Mouse (Mus musculus) left cerebral cortex, postnatal 4 days (tissue): ENCODE measurements around the gene Tenm4. TPM values are rescaled to one million over a fixed set of nuclear protein-coding genes. Genes with fewer than 3 reads are reported as not detected.

ENCODE experiments used
- DNase-seq: peaks from one replicate; pipeline ENCODE4 v3.0.0-alpha.2; 2022
- intact Hi-C: fragments of 180-260 bp; cut with DNase I; formaldehyde crosslinking; loops from one replicate; pipeline ENCODE4 v1.15.1; 2025
- total RNA-seq, 2 experiments: library from RNA; stranded (reverse); gene quantifications; 2 replicates each; pipeline ENCODE4 v1.2.3; 2021

Tenm4 gene
- total RNA-seq, 2 experiments from 2014 or later: 98.0 to 123 TPM

GRCm38 (mm10) chr7:96235847-96236246 lies 64.8 kb downstream of the Tenm4 start:
- no peak for DNase-seq
- intact Hi-C loops: no loop called here

- intact Hi-C loops: no loop called here
- peak; percentile 32 for DNase-seq
Measured at GRCm38 (mm10) chr7:96240661-96241060, 69.6 kb downstream of the Tenm4 start.

GRCm38 (mm10) chr7:96242328-96243185 lies 71.5 kb downstream of the Tenm4 start:
- DNase-seq: peak; percentile 31
- intact Hi-C loops: no loop called here

DNA sequence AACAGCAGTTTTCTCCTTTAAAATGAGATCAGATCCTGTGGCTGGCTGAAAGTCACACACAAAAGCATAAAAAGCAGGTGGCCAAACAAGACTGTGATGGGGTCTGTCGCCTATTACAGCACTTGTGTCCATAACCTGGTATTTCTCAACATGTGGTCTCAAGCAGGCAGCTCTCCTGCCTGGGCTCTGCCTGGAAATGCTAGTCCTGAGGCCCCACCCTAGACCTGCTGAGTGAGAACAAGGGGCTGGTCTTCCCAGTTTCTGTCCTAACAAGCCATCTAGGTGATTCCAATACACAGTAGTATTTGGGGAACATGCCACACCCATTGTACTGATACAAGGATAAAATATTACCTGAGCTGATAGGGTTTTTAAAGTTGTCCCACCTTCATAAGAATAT lies 73.8 kb downstream of the Tenm4 start:
- intact Hi-C loops: no loop called here
- DNase-seq: no peak

GRCm38 (mm10) chr7:96259630-96260029 lies 88.6 kb downstream of the Tenm4 start:
- intact Hi-C loops: no loop called here
- DNase-seq: no peak

GRCm38 (mm10) chr7:96262182-96262581 lies 91.1 kb downstream of the Tenm4 start:
- no peak for DNase-seq
- intact Hi-C loops: no loop called here

DNA sequence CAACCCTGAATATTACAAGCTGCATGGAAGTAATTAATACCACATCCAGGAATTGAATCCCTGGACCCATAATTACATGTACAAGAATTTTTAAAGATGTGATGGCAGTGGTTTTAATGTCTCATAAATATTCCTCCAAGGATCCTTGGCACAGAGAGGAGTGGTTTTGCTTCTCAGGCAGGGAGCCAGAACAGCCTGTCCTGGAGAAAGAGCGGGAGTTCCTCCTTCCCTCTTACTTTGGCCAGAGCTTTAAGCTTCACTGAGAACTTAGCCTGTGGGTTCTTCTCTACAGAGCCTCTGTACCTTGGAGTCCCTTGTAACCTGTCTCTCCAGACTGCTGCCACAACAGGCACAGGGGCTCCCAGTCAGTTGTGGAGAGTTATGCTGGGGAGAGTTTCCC lies 94.9 kb downstream of the Tenm4 start:
- intact Hi-C loops: no loop called here
- no peak for DNase-seq

DNA sequence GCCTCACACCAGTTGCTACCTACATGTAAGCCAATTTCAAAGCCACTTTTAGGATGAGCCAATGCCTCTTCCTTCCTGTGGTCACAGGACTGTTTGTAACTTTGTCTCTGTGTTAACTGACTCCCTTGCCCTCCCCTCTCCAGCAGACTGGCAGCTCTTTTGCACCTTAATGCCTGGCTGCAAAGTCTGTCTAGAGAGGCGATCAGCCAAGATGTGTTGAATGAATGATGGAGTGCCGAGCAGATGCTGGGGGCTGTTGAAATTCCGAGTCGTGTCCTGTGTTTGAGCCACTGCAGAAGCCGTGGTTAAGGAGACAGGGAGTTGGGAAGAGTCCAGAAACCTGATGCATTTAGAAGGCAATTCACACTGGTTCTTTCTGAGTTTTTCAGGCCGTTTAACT lies 96.2 kb downstream of the Tenm4 start:
- DNase-seq: peak; percentile 14
- intact Hi-C loops: no loop called here

DNA sequence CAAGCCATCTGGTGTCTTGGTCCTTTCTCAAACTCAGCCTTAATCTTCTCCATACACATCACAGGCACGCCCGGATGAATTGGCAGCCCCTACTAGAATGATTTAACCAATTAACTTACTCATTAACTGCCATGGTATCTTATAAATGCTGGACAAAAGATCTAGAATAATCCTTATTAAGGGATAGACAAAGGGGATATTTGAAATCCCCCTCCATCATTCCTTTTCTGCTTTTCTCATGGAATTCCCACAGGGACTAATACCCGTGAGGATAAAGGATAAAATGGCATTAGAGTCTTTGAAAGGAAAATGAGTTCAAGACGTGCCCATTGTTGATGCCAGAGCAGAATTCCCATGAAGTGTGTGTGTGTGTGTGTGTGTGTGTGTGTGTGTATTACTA lies 99.6 kb downstream of the Tenm4 start:
- intact Hi-C loops: no loop called here
- DNase-seq: peak; percentile 12

- no peak for DNase-seq
- intact Hi-C loops: no loop called here
Measured at GRCm38 (mm10) chr7:96272068-96272467, 101.0 kb downstream of the Tenm4 start.

DNA sequence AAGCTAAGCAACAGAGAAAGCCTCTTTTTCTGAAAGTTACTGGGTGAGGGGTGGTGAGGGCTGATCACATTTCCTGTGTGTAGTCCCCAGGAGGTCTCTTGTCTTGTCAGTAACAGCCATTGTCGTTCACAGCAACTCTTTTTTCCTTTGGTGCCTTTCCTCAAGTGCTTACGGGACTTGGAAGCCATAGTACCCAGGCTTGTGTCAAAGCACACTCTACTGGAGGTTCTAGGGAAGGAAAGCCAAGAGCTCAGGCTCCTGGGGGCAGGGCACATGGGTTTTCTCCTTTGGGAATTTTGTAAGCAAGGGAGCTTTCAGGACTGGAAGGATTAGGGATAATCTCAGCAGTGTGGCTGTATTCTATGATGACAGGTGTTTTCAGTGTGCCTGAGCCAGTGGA lies 103.4 kb downstream of the Tenm4 start:
- DNase-seq: no peak
- intact Hi-C loops: no loop called here

DNA sequence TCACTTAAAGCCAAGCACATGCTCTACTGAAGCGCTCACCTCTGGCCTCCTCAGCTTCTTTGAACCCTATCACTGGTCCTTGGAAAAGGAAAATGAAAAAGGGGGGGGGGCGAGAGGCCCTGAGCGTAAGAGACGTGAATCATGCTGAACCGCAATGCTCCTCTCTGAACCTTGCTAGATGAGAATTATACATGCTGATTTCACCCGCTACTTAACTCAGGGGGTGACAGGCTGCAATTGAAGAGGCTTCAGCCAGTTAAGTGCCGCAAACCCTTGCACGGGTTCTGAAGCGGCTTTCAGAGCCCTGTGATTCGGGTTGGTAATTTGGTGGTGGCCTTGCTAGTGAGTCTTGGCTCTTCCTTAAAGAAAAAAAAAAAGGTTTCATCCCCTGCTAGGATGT lies 106.5 kb downstream of the Tenm4 start:
- intact Hi-C loops: no loop called here
- DNase-seq: no peak

GRCm38 (mm10) chr7:96278378-96278777 lies 107.3 kb downstream of the Tenm4 start:
- DNase-seq: no peak
- intact Hi-C loops: no loop called here

GRCm38 (mm10) chr7:96280795-96281194 lies 109.7 kb downstream of the Tenm4 start:
- DNase-seq: no peak
- intact Hi-C loops: no loop called here

DNA sequence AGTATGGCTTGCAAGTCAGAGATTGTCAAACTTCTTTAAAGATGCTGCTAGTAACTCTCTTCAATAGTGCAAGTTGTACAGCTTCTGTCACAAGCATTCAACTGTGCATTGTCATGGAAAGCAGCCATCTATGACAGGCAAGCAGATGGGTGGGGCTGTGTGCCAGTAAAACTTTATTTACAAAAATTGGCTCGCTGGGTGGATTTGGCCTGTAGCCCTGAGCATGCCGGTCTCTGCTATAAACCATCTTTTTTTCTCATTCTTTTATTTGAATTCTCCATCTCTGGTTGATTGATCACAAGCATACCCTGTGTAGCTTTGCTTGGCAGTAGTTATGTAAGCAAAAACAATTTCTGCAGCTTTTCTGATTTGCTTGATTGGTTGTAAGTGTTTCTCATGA lies 119.5 kb downstream of the Tenm4 start:
- intact Hi-C loops: no loop called here
- DNase-seq: peak; percentile 81

DNA sequence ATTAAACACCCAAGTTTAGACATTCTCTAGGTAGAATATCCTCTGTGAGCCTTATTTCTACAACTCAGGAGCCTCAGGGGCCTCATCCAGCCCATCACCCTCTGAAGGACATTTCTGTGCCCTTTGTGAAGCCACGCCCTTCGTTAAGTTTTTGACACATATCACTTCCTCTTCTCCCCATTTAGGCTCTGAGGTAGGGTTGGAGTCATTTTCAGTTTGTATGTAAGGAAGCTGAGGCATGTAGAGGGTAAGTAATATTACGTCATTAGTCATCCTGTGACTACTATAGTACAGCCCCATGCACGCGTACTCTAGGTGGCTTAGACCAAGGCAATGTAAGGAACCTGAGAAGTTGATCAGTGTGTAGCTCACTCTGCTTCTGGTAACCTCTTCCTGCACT lies 124.9 kb downstream of the Tenm4 start:
- no peak for DNase-seq
- intact Hi-C loops: no loop called here

GRCm38 (mm10) chr7:96300826-96301397 lies 129.9 kb downstream of the Tenm4 start:
- DNase-seq: no peak

DNA sequence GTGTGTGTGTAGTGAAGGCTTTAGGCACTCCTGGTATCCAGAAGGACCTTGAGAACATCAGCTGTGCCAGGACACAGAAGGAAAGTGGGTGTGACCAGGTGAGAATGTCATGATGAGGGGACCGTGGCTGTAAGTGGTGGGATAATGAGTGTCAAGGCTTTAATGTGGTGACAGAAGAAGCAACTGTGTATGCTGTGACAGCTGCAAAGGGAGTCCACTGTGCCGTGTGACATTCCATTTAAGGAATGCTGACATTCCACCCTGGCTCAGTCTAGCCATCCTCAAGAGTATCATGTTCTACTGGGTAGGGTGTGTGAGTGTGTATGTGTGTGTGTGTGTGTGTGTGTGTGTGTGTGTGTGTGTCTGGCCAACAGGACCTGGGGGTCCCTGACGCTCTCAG lies 130.8 kb downstream of the Tenm4 start:
- intact Hi-C loops: no loop called here

More at GRCm38 (mm10) chr7:96300826-96301397, 129.9 kb downstream of the Tenm4 start:
- intact Hi-C loops: no loop called here

DNA sequence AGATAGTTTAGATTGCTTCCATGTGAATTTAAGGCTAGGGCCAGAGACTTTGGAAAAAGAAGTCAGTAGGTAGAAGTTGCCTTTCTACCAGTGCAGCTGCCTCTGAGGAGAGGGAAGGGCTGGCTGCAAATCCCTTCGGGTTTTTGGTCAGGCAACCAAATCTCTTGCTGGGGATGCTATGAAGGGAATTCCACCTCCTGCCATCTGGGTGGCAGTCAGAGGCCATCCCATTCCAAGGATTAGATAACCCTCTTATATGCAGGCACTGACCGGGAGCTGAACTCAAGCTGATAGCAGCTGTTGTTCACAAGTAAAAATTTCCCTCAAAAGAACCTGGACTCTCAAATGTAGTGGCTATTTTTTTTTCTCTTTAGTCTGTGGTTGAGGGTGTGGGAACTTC lies 132.9 kb downstream of the Tenm4 start:
- no peak for DNase-seq
- intact Hi-C loops: no loop called here

More for the DNA sequence above, 130.8 kb downstream of the Tenm4 start:
- DNase-seq: no peak

DNA sequence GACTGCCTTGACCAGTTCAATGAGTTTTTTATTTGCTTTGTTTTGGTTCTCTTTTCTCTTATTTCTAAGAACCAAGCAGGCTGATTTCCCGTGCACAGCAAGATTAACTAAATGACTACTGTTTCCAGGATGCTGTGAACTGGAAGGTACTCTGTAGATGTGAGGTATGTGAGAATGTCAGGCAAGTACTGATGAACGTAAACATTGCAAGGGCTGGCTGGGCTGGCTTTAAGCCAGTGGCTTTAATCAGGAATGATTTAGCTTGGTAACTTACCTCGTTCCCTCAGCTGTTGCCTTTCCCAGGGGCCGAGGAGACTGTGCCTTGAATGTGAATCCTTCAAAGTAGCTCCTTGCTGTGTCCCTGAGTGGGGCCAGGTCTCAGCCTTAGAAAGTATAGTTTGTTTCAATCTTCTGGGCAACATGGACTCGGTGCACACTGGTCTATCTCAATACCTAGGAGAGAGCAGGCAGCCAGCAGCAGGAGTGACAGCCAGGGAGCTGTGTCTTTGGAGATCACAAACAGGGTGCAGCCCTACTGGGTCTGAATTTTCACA lies 134.4 kb downstream of the Tenm4 start:
- DNase-seq: no peak
- intact Hi-C loops: no loop called here

DNA sequence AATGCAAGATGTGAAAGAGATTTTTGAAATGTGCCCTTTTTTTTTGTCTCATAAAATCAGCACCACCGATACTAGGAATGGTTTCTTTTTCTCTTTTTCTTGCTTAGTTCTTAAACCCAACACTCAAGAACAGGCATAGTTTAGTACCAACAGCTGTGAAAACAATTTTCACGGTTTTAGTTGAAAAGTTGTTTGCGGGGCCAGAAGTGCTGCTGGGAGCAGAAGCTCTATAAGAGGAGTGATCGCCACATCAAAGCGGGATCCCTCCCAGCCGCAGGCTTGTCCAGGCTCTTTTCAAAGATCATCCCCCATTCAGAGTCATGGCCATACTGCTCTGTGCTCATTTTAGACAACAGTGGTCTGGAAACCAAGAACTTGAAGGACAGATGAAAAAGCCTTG lies 137.1 kb downstream of the Tenm4 start:
- intact Hi-C loops: no loop called here
- DNase-seq: no peak

DNA sequence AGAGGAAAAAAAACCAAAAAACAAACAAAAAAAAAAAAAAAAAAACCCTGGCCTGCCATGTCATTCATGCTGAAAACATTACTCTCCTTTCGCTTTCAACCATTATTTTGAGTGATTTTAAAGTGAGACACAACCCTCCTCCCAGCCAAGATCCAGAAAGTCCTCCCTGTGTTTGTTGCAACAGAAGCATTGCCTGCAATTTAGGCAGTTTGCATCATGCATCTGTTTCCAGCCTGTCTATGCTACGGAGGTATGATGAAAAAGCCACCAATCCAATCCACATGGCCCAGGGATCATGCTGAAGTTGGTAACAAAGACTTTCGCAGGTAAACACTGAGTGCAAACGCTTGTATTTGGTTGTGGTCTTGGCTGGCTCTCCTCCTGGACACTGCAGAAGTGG lies 158.3 kb downstream of the Tenm4 start:
- no peak for DNase-seq
- intact Hi-C loops: no loop called here
